Mouse (Mus musculus): ENCODE results near the gene Plxdc1. TPM values are rescaled to one million over a fixed set of nuclear protein-coding genes. Genes with fewer than 3 reads are reported as not detected.
A peak's percentile ranks its signal among the peaks of the same experiment; 100 is the strongest.

Plxdc1 gene
- total and polyA plus RNA-seq, 3 experiments: 0.03 to 0.11 TPM; not detected in 1

GRCm38 (mm10) chr11:98027785-98028184 is 41.5 kb upstream of the Plxdc1 start:
- Histone ChIP-seq H3K4me1 (ENCODE audit: insufficient read depth, low read depth, low read length) (peaks cover 52% of the 10 kb centered on the region), H3K9me3 (replicated peaks) (no peaks in the 10 kb centered on the region), H3K4me3 (ENCODE audit: low read depth, low read length) (peak overlapping the region; percentile 100), H3K27me3 (ENCODE audit: insufficient read depth, low read length) (no peaks in the 10 kb centered on the region), H3K36me3 (replicated peaks) (peaks cover 46% of the 10 kb centered on the region)
- DNase-seq (ENCODE audit: low spot score) (no peak), ATAC-seq (ENCODE audit: extremely low read depth, insufficient number of reproducible peaks, low FRiP score, poor library complexity, severe bottlenecking) (no peak)
- TF ChIP-seq POLR2AphosphoS5 (IDR thresholded peaks at IDR 0.05; ENCODE audit: insufficient replicate concordance, low read depth, low read length) (no peak), CTCF (IDR thresholded peaks at IDR 0.05; ENCODE audit: low read depth, low read length) (no peak), TAL1 (conservative IDR thresholded peaks at IDR 0.05; ENCODE audit: low read depth, low read length) (no peak), GATA2 (IDR thresholded peaks at IDR 0.05; ENCODE audit: borderline replicate concordance, low read depth, low read length) (no peak), GATA1 (IDR thresholded peaks at IDR 0.05; ENCODE audit: borderline replicate concordance, low read length) (no peak)

GRCm38 (mm10) chr11:98027297-98027688 is 41.0 kb upstream of the Plxdc1 start:
- H3K36me3 ChIP-seq (replicated peaks): peaks cover 44% of the 10 kb centered on the region
- peak overlapping the region; percentile 100 for H3K4me3 ChIP-seq (ENCODE audit: low read depth, low read length)
- DNase-seq (ENCODE audit: low spot score): peak; percentile 37
- no peaks in the 10 kb centered on the region for H3K9me3 ChIP-seq (replicated peaks)
- peaks cover 56% of the 10 kb centered on the region for H3K4me1 ChIP-seq (ENCODE audit: insufficient read depth, low read depth, low read length)
- no peak for ATAC-seq (ENCODE audit: extremely low read depth, insufficient number of reproducible peaks, low FRiP score, poor library complexity, severe bottlenecking)
- H3K27me3 ChIP-seq (ENCODE audit: insufficient read depth, low read length): no peaks in the 10 kb centered on the region
- no peak for TF ChIP-seq GATA1 (IDR thresholded peaks at IDR 0.05; ENCODE audit: borderline replicate concordance, low read length)
- TF ChIP-seq GATA2 (IDR thresholded peaks at IDR 0.05; ENCODE audit: borderline replicate concordance, low read depth, low read length): no peak
- TF ChIP-seq CTCF (IDR thresholded peaks at IDR 0.05; ENCODE audit: low read depth, low read length): no peak
- TF ChIP-seq POLR2AphosphoS5 (IDR thresholded peaks at IDR 0.05; ENCODE audit: insufficient replicate concordance, low read depth, low read length): no peak
- no peak for TF ChIP-seq TAL1 (conservative IDR thresholded peaks at IDR 0.05; ENCODE audit: low read depth, low read length)

DNA sequence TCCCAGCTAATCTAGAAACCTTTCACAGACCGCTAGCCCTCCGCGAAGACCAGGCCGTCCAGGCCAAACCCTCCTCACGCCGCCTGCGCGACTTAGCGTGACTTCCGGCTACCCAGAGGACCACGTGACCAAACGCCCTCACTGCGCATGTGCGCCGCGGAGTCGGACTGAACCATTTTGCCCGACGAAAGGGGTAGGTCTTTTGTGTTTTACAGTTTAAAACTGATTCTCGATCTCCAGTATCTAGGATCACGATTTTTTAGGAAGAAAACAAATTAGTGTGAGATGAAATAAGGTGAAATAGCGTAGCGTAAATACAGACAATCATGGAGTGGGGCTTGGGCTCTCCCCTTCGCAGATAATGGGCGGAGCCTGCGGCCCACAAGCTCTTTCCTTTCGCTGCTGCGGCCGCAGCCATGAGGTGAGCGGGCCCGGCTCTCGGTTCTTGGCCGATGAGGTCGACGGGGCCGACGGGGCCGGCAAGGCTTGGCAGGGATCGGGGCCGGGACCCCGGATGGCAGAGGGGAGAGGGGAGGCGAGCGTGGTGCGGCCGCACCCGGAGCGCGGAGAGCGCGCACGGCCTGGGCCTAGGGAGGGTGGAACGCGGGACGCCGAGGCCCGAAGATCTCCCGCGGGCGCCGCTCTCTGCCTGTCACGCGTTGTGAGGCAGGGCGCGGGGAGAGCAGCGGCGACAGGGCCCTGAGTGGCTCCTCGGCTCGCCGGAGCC is 40.5 kb upstream of the Plxdc1 start, which contains the start of gene Rpl19:
TSS of gene Rpl19 (plus strand) at position 141 of the 727 bp plus-strand sequence.
- H3K27me3 ChIP-seq (ENCODE audit: insufficient read depth, low read length): peaks cover 2% of the 10 kb centered on the region; the same call in 1 of the 2 replicates
- peak; percentile 70 for ATAC-seq (ENCODE audit: extremely low read depth, insufficient number of reproducible peaks, low FRiP score, poor library complexity, severe bottlenecking)
- H3K36me3 ChIP-seq (replicated peaks): peaks cover 38% of the 10 kb centered on the region
- TF ChIP-seq POLR2AphosphoS5 (IDR thresholded peaks at IDR 0.05; ENCODE audit: insufficient replicate concordance, low read depth, low read length) (no peak), GATA2 (IDR thresholded peaks at IDR 0.05; ENCODE audit: borderline replicate concordance, low read depth, low read length) (no peak), GATA1 (IDR thresholded peaks at IDR 0.05; ENCODE audit: borderline replicate concordance, low read length) (no peak), TAL1 (conservative IDR thresholded peaks at IDR 0.05; ENCODE audit: low read depth, low read length) (no peak), CTCF (IDR thresholded peaks at IDR 0.05; ENCODE audit: low read depth, low read length) (no peak)
- H3K4me3 ChIP-seq (ENCODE audit: low read depth, low read length): peak within 1 kb of the TSS; percentile 100
- DNase-seq (ENCODE audit: low spot score): peak; percentile 80
- H3K9me3 ChIP-seq (replicated peaks): no peaks in the 10 kb centered on the region
- peaks cover 62% of the 10 kb centered on the region for H3K4me1 ChIP-seq (ENCODE audit: insufficient read depth, low read depth, low read length)

GRCm38 (mm10) chr11:98026248-98026569 is 40.0 kb upstream of the Plxdc1 start:
- Histone ChIP-seq H3K4me3 (ENCODE audit: low read depth, low read length) (peak overlapping the region; percentile 100), H3K4me1 (ENCODE audit: insufficient read depth, low read depth, low read length) (peaks cover 67% of the 10 kb centered on the region)
- ATAC-seq (ENCODE audit: extremely low read depth, insufficient number of reproducible peaks, low FRiP score, poor library complexity, severe bottlenecking): no peak

DNA sequence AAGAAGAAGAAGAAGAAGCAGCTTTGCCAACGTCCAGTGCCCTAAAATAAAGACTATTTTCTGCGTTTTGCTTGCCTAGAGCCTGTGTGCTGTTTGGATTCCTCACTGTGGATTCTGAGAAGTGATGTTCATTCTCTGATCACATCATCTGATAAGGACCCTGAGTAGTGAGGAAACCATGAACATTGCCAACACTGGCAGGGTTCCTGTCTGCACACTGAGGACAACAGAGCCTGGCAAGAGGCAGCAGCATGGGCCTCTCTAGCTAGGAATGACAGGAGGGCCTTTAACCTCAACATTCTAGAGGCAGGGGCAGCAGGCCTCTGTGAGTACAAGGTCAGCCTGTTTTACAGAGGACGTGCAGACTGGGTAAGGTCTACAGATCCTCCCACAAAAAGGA is 38.3 kb upstream of the Plxdc1 start:
- Histone ChIP-seq H3K9me3 (replicated peaks) (no peaks in the 10 kb centered on the region), H3K27me3 (ENCODE audit: insufficient read depth, low read length) (peaks cover 16% of the 10 kb centered on the region), H3K36me3 (replicated peaks) (peaks cover 18% of the 10 kb centered on the region), H3K4me3 (ENCODE audit: low read depth, low read length) (no peak overlapping the region), H3K4me1 (ENCODE audit: insufficient read depth, low read depth, low read length) (peaks cover 68% of the 10 kb centered on the region)
- no peak for ATAC-seq (ENCODE audit: extremely low read depth, insufficient number of reproducible peaks, low FRiP score, poor library complexity, severe bottlenecking)
- no peak for DNase-seq (ENCODE audit: low spot score)
- no peak for TF ChIP-seq POLR2AphosphoS5 (IDR thresholded peaks at IDR 0.05; ENCODE audit: insufficient replicate concordance, low read depth, low read length)
- no peak for TF ChIP-seq GATA2 (IDR thresholded peaks at IDR 0.05; ENCODE audit: borderline replicate concordance, low read depth, low read length)
- TF ChIP-seq GATA1 (IDR thresholded peaks at IDR 0.05; ENCODE audit: borderline replicate concordance, low read length): no peak
- no peak for TF ChIP-seq TAL1 (conservative IDR thresholded peaks at IDR 0.05; ENCODE audit: low read depth, low read length)
- no peak for TF ChIP-seq CTCF (IDR thresholded peaks at IDR 0.05; ENCODE audit: low read depth, low read length)

More at GRCm38 (mm10) chr11:98026248-98026569, 40.0 kb upstream of the Plxdc1 start:
- H3K36me3 ChIP-seq (replicated peaks): peaks cover 35% of the 10 kb centered on the region
- H3K9me3 ChIP-seq (replicated peaks): no peaks in the 10 kb centered on the region
- TF ChIP-seq GATA2 (IDR thresholded peaks at IDR 0.05; ENCODE audit: borderline replicate concordance, low read depth, low read length) (peak; percentile 34; the same call in 1 of the 2 replicates), GATA1 (IDR thresholded peaks at IDR 0.05; ENCODE audit: borderline replicate concordance, low read length) (no peak), TAL1 (conservative IDR thresholded peaks at IDR 0.05; ENCODE audit: low read depth, low read length) (no peak), POLR2AphosphoS5 (IDR thresholded peaks at IDR 0.05; ENCODE audit: insufficient replicate concordance, low read depth, low read length) (no peak)
- H3K27me3 ChIP-seq (ENCODE audit: insufficient read depth, low read length): peaks cover 6% of the 10 kb centered on the region
- DNase-seq (ENCODE audit: low spot score): no peak

GRCm38 (mm10) chr11:98022555-98023371 is 36.5 kb upstream of the Plxdc1 start, which contains the start of gene Cacnb1:
Gene Cacnb1 (minus strand): TSS chr11:98023034.
- TF ChIP-seq CTCF (IDR thresholded peaks at IDR 0.05; ENCODE audit: low read depth, low read length) (no peak), GATA2 (IDR thresholded peaks at IDR 0.05; ENCODE audit: borderline replicate concordance, low read depth, low read length) (no peak), GATA1 (IDR thresholded peaks at IDR 0.05; ENCODE audit: borderline replicate concordance, low read length) (no peak), POLR2AphosphoS5 (IDR thresholded peaks at IDR 0.05; ENCODE audit: insufficient replicate concordance, low read depth, low read length) (no peak), TAL1 (conservative IDR thresholded peaks at IDR 0.05; ENCODE audit: low read depth, low read length) (no peak)
- peaks cover 26% of the 10 kb centered on the region for H3K27me3 ChIP-seq (ENCODE audit: insufficient read depth, low read length)
- H3K36me3 ChIP-seq (replicated peaks): peaks cover 2% of the 10 kb centered on the region
- ATAC-seq (ENCODE audit: extremely low read depth, insufficient number of reproducible peaks, low FRiP score, poor library complexity, severe bottlenecking): no peak
- H3K4me3 ChIP-seq (ENCODE audit: low read depth, low read length): peak within 1 kb of the TSS; percentile 78
- H3K9me3 ChIP-seq (replicated peaks): no peaks in the 10 kb centered on the region
- H3K4me1 ChIP-seq (ENCODE audit: insufficient read depth, low read depth, low read length): peaks cover 63% of the 10 kb centered on the region
- DNase-seq (ENCODE audit: low spot score): peak; percentile 83

Data from G1E (cell line).